Mouse (Mus musculus): ENCODE measurements around the gene Ndufaf2.

DNA sequence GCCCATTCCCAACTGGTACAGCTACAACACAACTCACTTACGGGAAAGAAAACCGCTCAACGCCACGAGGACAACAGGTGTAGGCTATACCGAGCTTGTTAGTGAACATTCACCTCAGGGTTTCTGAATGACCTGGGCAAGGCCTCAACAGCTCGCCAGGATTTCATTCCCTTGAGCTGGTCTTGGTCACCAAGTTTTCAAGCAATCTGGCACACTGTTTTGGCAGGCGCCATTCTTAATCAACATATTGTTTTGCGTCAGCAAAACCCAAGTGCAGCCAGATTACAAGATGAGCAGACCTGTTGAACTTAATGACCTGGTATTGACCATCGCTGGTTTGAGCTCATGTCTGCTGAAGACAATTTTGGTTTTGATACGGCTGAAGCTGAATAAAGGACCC, 88.3 kb downstream of the Ndufaf2 start:
- TF ChIP-seq HCFC1 (IDR thresholded peaks at IDR 0.05; ENCODE audit: borderline replicate concordance, insufficient read depth, low read length) (no peak), ZNF384 (IDR thresholded peaks at IDR 0.05; ENCODE audit: low read depth, low read length) (no peak), ZC3H11A (IDR thresholded peaks at IDR 0.05; ENCODE audit: borderline replicate concordance, low read depth, low read length) (no peak), MAFK (IDR thresholded peaks at IDR 0.05; ENCODE audit: insufficient read depth, low read depth, low read length) (no peak), CHD2 (IDR thresholded peaks at IDR 0.05; ENCODE audit: low read depth, low read length) (no peak)
